Comparison of ENCODE assay signal across 28 mouse cellular contexts in the genomic region with DNA sequence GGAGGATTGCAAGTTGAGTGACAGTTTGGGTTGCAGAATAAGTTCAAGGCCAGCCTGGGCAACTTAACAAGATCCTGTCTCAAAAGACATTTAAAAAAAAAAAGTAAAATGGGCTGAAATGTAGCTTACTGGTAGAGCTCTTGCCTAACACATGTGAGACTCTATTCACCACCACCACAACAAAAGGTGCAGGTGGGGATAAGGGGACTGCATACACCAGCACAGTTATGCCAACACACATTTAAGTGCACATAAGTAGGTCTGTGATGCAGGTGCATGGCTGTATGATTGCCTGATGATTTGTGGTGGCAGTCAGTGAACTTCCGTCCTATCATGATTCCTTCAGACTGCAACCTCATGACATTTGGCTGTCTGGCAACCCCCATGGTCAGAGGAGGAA.
DNase-seq lines count a peak whose midpoint lies in the region; ATAC-seq and TF ChIP-seq lines count a peak whose summit lies in the region.
"Had no signal": no experiment of that assay in that cellular context is flagged by ENCODE, and none has a peak within 500 bp of the region (broad histone marks: within the 10 kb centered on the region; RNA-seq: fewer than 3 reads in every experiment).

No protein-coding gene starts in this region.

- WGBS in embryonic facial prominence, embryonic 13.5 days: 96% methylated on average over 1 of the region's 1 CpGs
- WGBS in embryonic facial prominence, embryonic 10.5 days: 91% methylated on average over 1 of the region's 1 CpGs
- 71% methylated on average over 1 of the region's 1 CpGs for WGBS in heart, embryonic 16.5 days

- peaks cover 26% of the 10 kb centered on the region for H3K4me1 ChIP-seq in embryonic facial prominence, embryonic 13.5 days
- peaks cover 12% of the 10 kb centered on the region for H3K4me1 ChIP-seq in embryonic facial prominence, embryonic 10.5 days
- H3K4me1 ChIP-seq in heart, embryonic 16.5 days (ENCODE audit: control insufficient read depth, insufficient read depth, low read length): peaks cover 25% of the 10 kb centered on the region
- H3K4me1 ChIP-seq: liver, embryonic 13.5 days had no signal

- H3K9me3 ChIP-seq in embryonic facial prominence, embryonic 13.5 days: no peaks in the 10 kb centered on the region
- H3K9me3 ChIP-seq in embryonic facial prominence, embryonic 10.5 days: no peaks in the 10 kb centered on the region
- no peaks in the 10 kb centered on the region for H3K9me3 ChIP-seq in heart, embryonic 16.5 days (replicated peaks; ENCODE audit: control insufficient read depth, low read length)
- H3K9me3 ChIP-seq: hindbrain, embryonic 15.5 days; midbrain, embryonic 13.5 days; stomach, embryonic 15.5 days had no signal

- H3K79me2 ChIP-seq in myocyte (ENCODE audit: control insufficient read depth, insufficient read depth): no peaks in the 10 kb centered on the region

- no peak overlapping the region for H3ac ChIP-seq in myocyte (ENCODE audit: control insufficient read depth, insufficient read length)

- no peak overlapping the region for H3K4me3 ChIP-seq in embryonic facial prominence, embryonic 13.5 days
- no peak overlapping the region for H3K4me3 ChIP-seq in embryonic facial prominence, embryonic 10.5 days
- H3K4me3 ChIP-seq in heart, embryonic 16.5 days (ENCODE audit: low read length): no peak overlapping the region
- H3K4me3 ChIP-seq in myocyte: no peak overlapping the region
- H3K4me3 ChIP-seq: heart, adult 2 months; hindbrain, embryonic 15.5 days; kidney, embryonic 15.5 days; liver, embryonic 13.5 days; midbrain, embryonic 13.5 days; stomach, embryonic 15.5 days had no signal

- H3K4me2 ChIP-seq in embryonic facial prominence, embryonic 13.5 days: no peak overlapping the region
- no peak overlapping the region for H3K4me2 ChIP-seq in heart, embryonic 16.5 days (ENCODE audit: low read depth, low read length)
- peak overlapping the region; percentile 48 for H3K4me2 ChIP-seq in myocyte (ENCODE audit: low read depth)
- H3K4me2 ChIP-seq: hindbrain, embryonic 15.5 days; kidney, embryonic 15.5 days; liver, embryonic 13.5 days; midbrain, embryonic 13.5 days; stomach, embryonic 15.5 days had no signal

- no peaks in the 10 kb centered on the region for H3K27me3 ChIP-seq in embryonic facial prominence, embryonic 13.5 days
- H3K27me3 ChIP-seq in embryonic facial prominence, embryonic 10.5 days (replicated peaks; ENCODE audit: low read depth, poor library complexity, severe bottlenecking): no peaks in the 10 kb centered on the region
- no peaks in the 10 kb centered on the region for H3K27me3 ChIP-seq in heart, embryonic 16.5 days (ENCODE audit: control insufficient read depth, insufficient read depth, low read length)
- no peaks in the 10 kb centered on the region for H3K27me3 ChIP-seq in myocyte (ENCODE audit: control insufficient read depth, insufficient read depth, insufficient read length)
- H3K27me3 ChIP-seq: hindbrain, embryonic 15.5 days; kidney, embryonic 15.5 days; liver, embryonic 13.5 days; midbrain, embryonic 13.5 days; stomach, embryonic 15.5 days had no signal

- no peaks in the 10 kb centered on the region for H3K36me3 ChIP-seq in embryonic facial prominence, embryonic 13.5 days
- H3K36me3 ChIP-seq in embryonic facial prominence, embryonic 10.5 days (replicated peaks): no peaks in the 10 kb centered on the region
- H3K36me3 ChIP-seq in heart, embryonic 16.5 days (ENCODE audit: control insufficient read depth, insufficient read depth): no peaks in the 10 kb centered on the region
- no peaks in the 10 kb centered on the region for H3K36me3 ChIP-seq in myocyte (ENCODE audit: control insufficient read depth, insufficient read depth)
- H3K36me3 ChIP-seq: G1E; hindbrain, embryonic 15.5 days; liver, embryonic 13.5 days; midbrain, embryonic 13.5 days; stomach, embryonic 15.5 days had no signal

- no peak for DNase-seq in embryonic facial prominence, embryonic 10.5 days (ENCODE audit: low spot score)
- no peak for DNase-seq in heart, adult 8-10 months (ENCODE audit: low spot score)
- peak; percentile 66 for DNase-seq in thymus, postnatal 14 days
- DNase-seq in lung, postnatal 4 days: no peak
- no peak for DNase-seq in cerebellum, postnatal 10 days
- DNase-seq: adrenal gland, postnatal 10 days; cerebellum, adult 11 months; cerebellum, adult 9-11 months; gastrocnemius, postnatal 36 days; heart, adult 2 months; heart, postnatal 4 days; kidney, adult 18-20 months; kidney, postnatal 4 days; liver, embryonic 13.5 days; lung, adult 18-20 months; right cerebral cortex, postnatal 25 days had no signal

- no peak for ATAC-seq in embryonic facial prominence, embryonic 13.5 days (ENCODE audit: insufficient number of reproducible peaks, insufficient read depth, low FRiP score, low TSS enrichment, low read depth)
- no peak for ATAC-seq in heart, embryonic 16.5 days (replicated peaks; ENCODE audit: extremely low read depth, insufficient read depth, low FRiP score)
- ATAC-seq: forebrain, embryonic 14.5 days; inflammation-experienced regulatory T-cells, adult 6 months; lung, postnatal 0 days; midbrain, embryonic 13.5 days had no signal

- peak overlapping the region; percentile 74; the same call in 1 of the 2 replicates for H3K27ac ChIP-seq in embryonic facial prominence, embryonic 13.5 days
- H3K27ac ChIP-seq in embryonic facial prominence, embryonic 10.5 days (replicated peaks): no peak overlapping the region
- H3K27ac ChIP-seq in heart, embryonic 16.5 days (ENCODE audit: low read length): peak overlapping the region; percentile 90
- H3K27ac ChIP-seq: hindbrain, embryonic 15.5 days; kidney, embryonic 15.5 days; liver, embryonic 13.5 days; macrophage; stomach, embryonic 15.5 days had no signal

- no peak for TF ChIP-seq POLR2A in myocyte (IDR thresholded peaks at IDR 0.05; ENCODE audit: insufficient read length, low read depth)

- H3K9ac ChIP-seq in embryonic facial prominence, embryonic 13.5 days: no peak overlapping the region
- no peak overlapping the region for H3K9ac ChIP-seq in heart, embryonic 16.5 days (ENCODE audit: low read length)
- H3K9ac ChIP-seq: hindbrain, embryonic 15.5 days; kidney, embryonic 15.5 days; liver, embryonic 13.5 days; midbrain, embryonic 13.5 days; stomach, embryonic 15.5 days had no signal

TF ChIP-seq in myocyte, 11 proteins besides CTCF, POLR2A, EP300 and RAD21:
- TF ChIP-seq USF1 (IDR thresholded peaks at IDR 0.05; ENCODE audit: low read depth) (no peak), TCF12 (IDR thresholded peaks at IDR 0.05; ENCODE audit: insufficient read depth, poor library complexity, severe bottlenecking) (no peak)
